Mouse (Mus musculus) midbrain, embryonic 16.5 days (tissue): ENCODE measurements around the gene Rftn1. TPM values are rescaled to one million over a fixed set of nuclear protein-coding genes. Genes with fewer than 3 reads are reported as not detected.
A peak's percentile ranks its signal among the peaks of the same experiment; 100 is the strongest.

Source experiments
- ATAC-seq: fragments of 200-750 bp; cut with Nextera tagmentation; 2 replicates; pipeline ENCODE4 v1.8.0; 2017; ENCODE audit warnings: moderate TSS enrichment
- H3K27ac ChIP-seq: fragments of 300-500 bp; sonication (generic); 2 replicates; pipeline ENCODE4 v1.5.1; 2014; ENCODE audit warnings: mild to moderate bottlenecking, low read length, mixed read lengths
- H3K27me3 ChIP-seq: fragments of 300-500 bp; sonication (generic); 2 replicates; pipeline ENCODE4 v1.6.1; 2014; ENCODE audit warnings: low read depth, low read length, mixed read lengths; ENCODE audit not compliant: control insufficient read depth, insufficient read depth
- H3K36me3 ChIP-seq: fragments of 300-500 bp; sonication (generic); 2 replicates; pipeline ENCODE4 v1.6.1; 2014; ENCODE audit warnings: mild to moderate bottlenecking, low read length, moderate library complexity, mixed read lengths; ENCODE audit not compliant: control insufficient read depth, insufficient read depth
- H3K4me1 ChIP-seq: fragments of 300-500 bp; sonication (generic); 2 replicates; pipeline ENCODE4 v1.6.1; 2014; ENCODE audit warnings: mild to moderate bottlenecking, low read length, mixed read lengths; ENCODE audit not compliant: control insufficient read depth, insufficient read depth
- H3K4me2 ChIP-seq: fragments of 300-500 bp; sonication (generic); 2 replicates; pipeline ENCODE4 v1.6.1; 2014; ENCODE audit warnings: mild to moderate bottlenecking, low read length, mixed read lengths
- H3K4me3 ChIP-seq: fragments of 300-500 bp; sonication (generic); 2 replicates; pipeline ENCODE4 v1.5.1; 2014; ENCODE audit warnings: low read depth, mild to moderate bottlenecking, low read length, moderate library complexity, mixed read lengths
- H3K9ac ChIP-seq: fragments of 300-500 bp; sonication (generic); 2 replicates; pipeline ENCODE4 v1.6.1; 2014; ENCODE audit warnings: low read depth, low read length, mixed read lengths
- H3K9me3 ChIP-seq: fragments of 300-500 bp; sonication (generic); replicated peaks from 2 replicates; pipeline ENCODE4 v1.6.1; 2014; ENCODE audit warnings: mild to moderate bottlenecking, low read length, mixed read lengths; ENCODE audit not compliant: control insufficient read depth, poor library complexity, severe bottlenecking
- WGBS: fragments of 180-500 bp; shearing (Covaris S2); extraction: QIAGEN DNeasy Blood & Tissue Kit; methylation state at CpG from one replicate; pipeline ENCODE4 v1.1.7; 2014; 5-methylcytosine and 5-hydroxymethylcytosine counted together
- polyA plus RNA-seq: library from polyadenylated mRNA; unstranded; fragments of >200 nt; fragmentation: Nextera tagmentation; extraction: Ambion mirVana; gene quantifications from 2 replicates; pipeline ENCODE4 v1.2.1, GENCODE M21; 2015

The Rftn1 gene
- polyA plus RNA-seq, 1 experiment from 2014 or later: 28.2 TPM

DNA sequence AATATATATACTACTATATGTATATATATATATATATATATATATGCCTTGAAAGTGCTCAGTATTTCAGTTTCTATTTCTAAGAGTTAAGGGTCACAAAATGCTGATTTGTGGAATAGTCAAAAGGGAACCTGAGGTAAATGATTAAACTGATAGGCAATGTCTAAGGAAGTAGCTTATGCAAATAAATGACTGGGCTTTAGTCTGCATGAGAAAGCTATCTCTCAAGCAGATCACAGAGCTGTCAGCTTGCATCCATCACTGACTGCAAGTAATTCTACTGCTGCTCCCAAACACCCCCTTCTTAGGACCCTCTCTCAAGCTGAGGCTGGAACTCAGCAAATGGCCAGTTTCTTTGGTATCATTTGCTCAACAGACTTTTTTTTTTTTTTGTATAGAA lies 219.4 kb downstream of the Rftn1 start:
- ATAC-seq: no peak
- H3K27ac ChIP-seq: no peak overlapping the region
- peaks cover 8% of the 10 kb centered on the region for H3K9me3 ChIP-seq
- no peaks in the 10 kb centered on the region for H3K36me3 ChIP-seq
- no peak overlapping the region for H3K4me2 ChIP-seq
- H3K9ac ChIP-seq: no peak overlapping the region
- H3K4me3 ChIP-seq: no peak overlapping the region
- no peaks in the 10 kb centered on the region; the same call in 1 of the 2 replicates for H3K4me1 ChIP-seq
- no peaks in the 10 kb centered on the region; the same call in 1 of the 2 replicates for H3K27me3 ChIP-seq

- no peak overlapping the region for H3K4me2 ChIP-seq
- H3K4me3 ChIP-seq: no peak overlapping the region
- no peak overlapping the region for H3K27ac ChIP-seq
- H3K36me3 ChIP-seq: no peaks in the 10 kb centered on the region
- ATAC-seq: peak; percentile 70; the same call in 1 of the 2 replicates
- H3K9me3 ChIP-seq: peaks cover 8% of the 10 kb centered on the region
- no peaks in the 10 kb centered on the region; the same call in 1 of the 2 replicates for H3K4me1 ChIP-seq
- WGBS: 66% methylated on average over 9 of the region's 9 CpGs
- H3K9ac ChIP-seq: no peak overlapping the region
- no peaks in the 10 kb centered on the region; the same call in 1 of the 2 replicates for H3K27me3 ChIP-seq
These were observed 221.8 kb downstream of the Rftn1 start for GRCm38 (mm10) chr17:49968467-49969207.

- no peak; the same call in 1 of the 2 replicates for ATAC-seq
- H3K27ac ChIP-seq: no peak overlapping the region
These were observed 224.4 kb downstream of the Rftn1 start for GRCm38 (mm10) chr17:49965846-49966762.

DNA sequence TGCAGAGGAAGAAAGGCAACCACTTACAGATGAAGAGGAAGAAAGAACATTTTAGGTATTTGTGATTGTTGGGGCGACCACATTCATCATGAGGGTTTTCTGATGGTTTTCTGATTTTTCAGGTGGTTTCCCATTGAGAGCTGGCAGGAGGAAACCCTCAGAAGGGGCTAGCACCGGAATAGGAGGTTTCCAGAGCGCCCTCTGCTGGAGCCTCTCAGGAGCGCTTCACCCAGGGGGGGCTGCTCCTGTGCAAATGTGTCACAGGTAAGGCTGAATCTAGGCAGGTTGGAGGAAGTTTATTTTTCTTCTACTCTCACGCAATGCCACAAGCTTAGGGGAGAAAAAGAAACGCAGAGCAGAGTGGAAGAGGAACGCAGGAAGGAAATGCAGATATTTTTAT lies 225.4 kb downstream of the Rftn1 start:
- H3K4me2 ChIP-seq: no peak overlapping the region
- H3K4me3 ChIP-seq: no peak overlapping the region
- 70% methylated on average over 7 of the region's 7 CpGs for WGBS
- H3K4me1 ChIP-seq: no peaks in the 10 kb centered on the region; the same call in 1 of the 2 replicates
- no peak overlapping the region for H3K27ac ChIP-seq
- H3K9me3 ChIP-seq: peaks cover 6% of the 10 kb centered on the region; the same call in 1 of the 2 replicates
- no peaks in the 10 kb centered on the region for H3K36me3 ChIP-seq
- no peaks in the 10 kb centered on the region; the same call in 1 of the 2 replicates for H3K27me3 ChIP-seq
- ATAC-seq: no peak
- no peak overlapping the region for H3K9ac ChIP-seq

More at GRCm38 (mm10) chr17:49965846-49966762, 224.4 kb downstream of the Rftn1 start:
- WGBS: 65% methylated on average over 17 of the region's 17 CpGs
- Histone ChIP-seq H3K36me3 (no peaks in the 10 kb centered on the region), H3K4me3 (no peak overlapping the region), H3K9me3 (peaks cover 11% of the 10 kb centered on the region), H3K4me1 (no peaks in the 10 kb centered on the region; the same call in 1 of the 2 replicates), H3K4me2 (no peak overlapping the region), H3K27me3 (no peaks in the 10 kb centered on the region; the same call in 1 of the 2 replicates), H3K9ac (no peak overlapping the region)

GRCm38 (mm10) chr17:49964471-49964870 lies 226.0 kb downstream of the Rftn1 start:
- Histone ChIP-seq H3K4me2 (no peak overlapping the region), H3K36me3 (no peaks in the 10 kb centered on the region), H3K27me3 (no peaks in the 10 kb centered on the region; the same call in 1 of the 2 replicates), H3K4me3 (no peak overlapping the region), H3K4me1 (no peaks in the 10 kb centered on the region; the same call in 1 of the 2 replicates), H3K9ac (no peak overlapping the region), H3K27ac (no peak overlapping the region), H3K9me3 (peaks cover 3% of the 10 kb centered on the region; the same call in 1 of the 2 replicates)
- 98% methylated on average over 6 of the region's 6 CpGs for WGBS
- no peak for ATAC-seq

DNA sequence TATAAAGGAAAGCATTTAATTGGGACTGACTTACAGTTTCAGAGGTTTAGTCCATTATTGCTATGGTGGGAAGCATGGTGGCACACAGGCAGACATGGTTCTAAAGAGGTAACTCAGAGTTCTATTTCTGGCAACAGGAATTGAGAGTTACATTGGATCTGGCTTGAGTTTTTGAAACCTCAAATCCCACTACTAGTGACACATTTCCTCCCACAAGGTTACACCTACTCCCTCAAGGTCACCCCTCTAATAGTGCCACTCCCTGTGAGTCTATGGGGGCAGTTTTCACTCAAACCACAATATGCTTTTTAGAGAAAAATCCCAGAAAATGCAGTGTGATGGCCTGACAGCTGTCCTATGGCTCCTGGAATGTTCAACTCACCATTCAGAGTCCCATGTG lies 231.5 kb downstream of the Rftn1 start:
- Histone ChIP-seq H3K9me3 (peaks cover 3% of the 10 kb centered on the region; the same call in 1 of the 2 replicates), H3K4me2 (no peak overlapping the region), H3K9ac (no peak overlapping the region), H3K36me3 (no peaks in the 10 kb centered on the region), H3K27ac (no peak overlapping the region), H3K27me3 (no peaks in the 10 kb centered on the region), H3K4me1 (no peaks in the 10 kb centered on the region), H3K4me3 (no peak overlapping the region)
- no peak for ATAC-seq

DNA sequence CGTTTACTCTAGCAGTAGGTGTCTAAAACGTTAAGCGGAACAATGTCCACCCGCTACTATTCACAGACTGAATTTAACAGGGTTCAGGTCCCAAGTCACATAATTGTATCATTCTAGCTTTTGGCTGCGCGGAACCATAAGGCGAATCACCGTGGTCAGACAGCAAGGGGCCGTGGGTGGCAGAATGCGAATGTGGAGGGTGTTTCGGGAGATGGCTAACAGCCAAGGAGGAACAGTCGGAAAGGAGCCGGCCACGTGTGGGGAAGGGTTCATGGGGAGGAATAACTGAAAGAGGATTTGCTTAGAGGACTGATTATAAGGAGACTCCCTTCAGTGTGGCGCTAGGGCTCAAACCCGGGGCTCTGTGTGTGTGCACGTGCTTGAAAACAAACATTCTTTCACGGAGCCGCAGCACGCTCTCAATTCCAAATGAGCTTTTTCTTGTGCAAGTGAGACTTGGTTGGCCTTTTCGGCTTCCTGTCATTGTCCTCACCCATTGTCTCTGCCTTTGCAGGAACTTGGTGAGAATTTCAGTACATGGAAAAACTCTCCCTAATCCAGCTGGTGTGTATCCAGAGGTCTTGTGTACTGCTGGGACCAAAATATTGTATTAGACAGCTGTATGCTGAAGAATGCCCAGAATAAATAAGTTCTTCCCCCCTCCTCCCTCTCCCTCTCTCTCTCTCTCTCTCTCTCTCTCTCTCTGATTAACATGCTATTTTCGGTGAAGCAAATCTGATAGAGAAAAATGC lies 238.4 kb downstream of the Rftn1 start:
- H3K4me1 ChIP-seq: peaks cover 8% of the 10 kb centered on the region
- WGBS: 16% methylated on average over 22 of the region's 22 CpGs
- peak overlapping the region; percentile 67 for H3K27ac ChIP-seq
- peak overlapping the region; percentile 22 for H3K9ac ChIP-seq
- peak overlapping the region; percentile 62 for H3K4me2 ChIP-seq
- peak; percentile 80 for ATAC-seq
- no peaks in the 10 kb centered on the region for H3K9me3 ChIP-seq
- peak overlapping the region; percentile 29 for H3K4me3 ChIP-seq
- no peaks in the 10 kb centered on the region for H3K27me3 ChIP-seq
- no peaks in the 10 kb centered on the region for H3K36me3 ChIP-seq

DNA sequence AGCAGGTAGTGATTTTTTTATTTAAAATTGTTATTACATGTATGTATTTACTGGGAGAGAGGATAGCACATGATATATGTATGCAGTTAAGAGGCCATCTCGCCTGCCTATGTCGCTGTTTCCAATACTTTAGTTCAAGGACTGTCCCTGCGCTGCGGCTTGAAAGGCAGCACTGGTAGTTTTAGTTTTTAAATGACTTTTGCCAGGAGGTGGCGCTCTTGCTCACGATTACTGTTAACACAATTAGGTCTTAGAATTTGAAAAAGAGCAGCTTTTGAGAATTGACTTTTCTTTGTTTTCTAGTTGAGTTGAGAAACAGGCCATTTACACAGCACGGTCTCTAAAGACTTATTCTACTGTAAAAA lies 239.0 kb downstream of the Rftn1 start:
- no peaks in the 10 kb centered on the region for H3K36me3 ChIP-seq
- H3K4me2 ChIP-seq: peak overlapping the region; percentile 62
- H3K9ac ChIP-seq: peak overlapping the region; percentile 22; the same call in 1 of the 2 replicates
- H3K4me1 ChIP-seq: peaks cover 8% of the 10 kb centered on the region
- peak overlapping the region; percentile 67 for H3K27ac ChIP-seq
- no peaks in the 10 kb centered on the region for H3K9me3 ChIP-seq
- peak overlapping the region; percentile 29 for H3K4me3 ChIP-seq
- no peaks in the 10 kb centered on the region for H3K27me3 ChIP-seq
- 9% methylated on average over 7 of the region's 7 CpGs for WGBS
- ATAC-seq: peak; percentile 57; the same call in 1 of the 2 replicates
